Mouse (Mus musculus) subcutaneous adipose tissue, adult 2 months (tissue): ENCODE results near the gene Ptprm. TPM values are rescaled to one million over a fixed set of nuclear protein-coding genes. Genes with fewer than 3 reads are reported as not detected.

Experiments
- polyA plus RNA-seq: library from polyadenylated mRNA; depleted of rRNA; stranded (reverse); fragments of >200 nt; gene quantifications from 2 replicates; pipeline ENCODE4 v1.2.3, GENCODE M21; 2012; ENCODE audit warnings: low replicate concordance; rRNA removed

Ptprm gene
- 19.6 and 27.8 TPM in 2 replicates for polyA plus RNA-seq

GRCm38 (mm10) chr17:67354451-67355011, at the start of gene Ptprm:
Ptprm (minus strand) TSS chr17:67354457.

